Mouse (Mus musculus) frontal cortex, postnatal 14 days (tissue): Measurements from ENCODE around the gene Clstn3.
"Not testable (repeated sequence)": the region's sequence is repeated elsewhere in the genome, so short reads cannot be mapped to it uniquely, and the experiment has no call there.

Source experiments
- DNase-seq, 2 experiments: peaks; one replicate each; pipeline ENCODE4 v3.0.0; 2022; ENCODE audit warnings: low spot score in 2 of 2

Clstn3 gene

DNA sequence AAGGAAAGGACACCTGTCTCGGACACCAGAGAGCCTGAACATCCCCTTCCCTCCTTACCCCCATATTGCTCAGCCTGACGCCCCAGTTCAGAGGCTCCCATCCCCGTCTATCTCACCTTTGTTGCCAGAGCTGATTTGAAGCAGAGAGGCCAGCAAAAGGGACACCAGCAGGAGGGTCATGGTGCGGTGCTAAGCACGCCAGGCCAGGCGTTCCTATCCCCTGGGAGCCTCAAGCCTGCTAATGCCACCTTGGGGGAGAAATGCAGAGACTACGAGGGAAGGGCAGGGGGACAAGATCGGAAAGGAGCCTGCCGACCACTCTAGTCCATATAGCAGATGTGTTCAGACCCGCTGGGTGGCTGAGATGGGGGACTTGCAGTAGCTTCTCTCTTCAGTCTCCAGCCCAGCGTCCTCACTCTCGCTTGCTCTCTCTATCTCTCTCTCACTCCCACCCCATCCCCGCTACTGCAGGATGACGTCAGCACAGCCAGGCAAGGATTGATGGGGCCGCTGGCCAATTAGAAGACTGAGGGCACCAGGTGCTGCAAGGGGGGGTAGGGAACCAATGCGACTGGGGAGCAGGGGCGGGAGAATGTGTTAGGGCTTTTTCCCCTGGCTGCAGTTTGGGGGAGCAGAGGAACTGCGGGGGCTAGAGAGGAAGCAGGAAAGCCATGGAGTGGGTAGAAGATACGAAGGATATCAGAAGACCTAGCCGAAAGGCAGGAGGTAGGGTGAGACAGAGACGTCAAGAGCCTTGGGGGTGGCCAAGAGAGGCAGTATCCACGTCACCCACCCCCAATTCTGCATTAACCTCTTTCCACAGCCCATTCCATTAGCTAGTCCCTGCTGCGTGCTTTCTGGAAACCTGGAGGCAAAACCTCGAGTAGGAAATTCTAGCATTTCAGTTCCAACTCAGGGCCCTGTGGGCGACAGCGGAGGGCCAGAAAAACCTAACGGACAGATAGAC is at the start of gene Clstn3:
TSS of gene Clstn3 (minus strand) at position 490 of the 967 bp plus-strand sequence.
- peak; percentile 90 to 91 for DNase-seq

DNA sequence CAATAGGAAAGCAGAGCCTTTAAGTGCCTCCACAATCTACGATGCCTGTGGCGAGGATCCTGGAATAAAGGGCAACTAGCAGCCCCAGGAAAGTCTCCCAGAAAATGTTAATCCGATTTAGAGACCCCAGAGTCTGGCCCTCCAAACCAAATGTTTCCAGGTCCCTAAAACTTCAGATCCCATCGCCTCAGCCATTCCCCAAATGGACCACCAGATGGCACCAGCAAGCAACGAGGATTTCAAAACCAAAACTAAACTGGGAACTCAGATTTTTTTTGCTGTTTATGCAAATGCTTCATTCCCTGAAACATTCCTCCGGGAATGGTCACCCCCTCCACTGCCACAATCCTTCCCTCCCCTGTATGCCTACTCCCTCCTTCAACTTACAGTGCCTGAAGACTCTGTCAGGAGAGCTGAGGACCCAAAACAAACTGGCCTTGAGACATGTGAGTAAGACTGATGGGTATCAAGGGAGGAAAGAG is 47.8 kb upstream of the Clstn3 start, which contains the start of gene C1ra:
TSS of gene C1ra (plus strand) at position 51 of the 482 bp plus-strand sequence.
- DNase-seq, result peak in 1 of 2 experiments; percentile 55

DNA sequence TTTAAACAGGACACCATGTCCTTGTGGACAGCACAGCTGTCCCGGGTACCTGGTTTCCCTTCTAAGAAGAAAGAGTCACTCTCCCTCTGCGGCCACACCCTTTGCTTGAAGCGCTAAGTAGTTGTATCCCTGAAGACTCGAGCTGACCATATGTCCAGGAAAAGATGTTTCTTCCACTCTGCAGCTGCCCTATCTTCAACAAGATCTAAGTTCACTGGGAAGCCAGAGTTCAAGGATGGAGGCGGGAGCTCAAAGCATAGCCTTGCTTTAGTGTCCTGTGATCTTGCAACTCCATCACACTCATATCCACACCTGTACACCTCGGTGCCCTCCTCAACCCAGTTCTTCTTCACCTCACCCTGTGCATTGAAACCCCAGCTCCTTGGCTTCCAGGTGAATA is 47.3 kb upstream of the Clstn3 start:
- no peak for DNase-seq

DNA sequence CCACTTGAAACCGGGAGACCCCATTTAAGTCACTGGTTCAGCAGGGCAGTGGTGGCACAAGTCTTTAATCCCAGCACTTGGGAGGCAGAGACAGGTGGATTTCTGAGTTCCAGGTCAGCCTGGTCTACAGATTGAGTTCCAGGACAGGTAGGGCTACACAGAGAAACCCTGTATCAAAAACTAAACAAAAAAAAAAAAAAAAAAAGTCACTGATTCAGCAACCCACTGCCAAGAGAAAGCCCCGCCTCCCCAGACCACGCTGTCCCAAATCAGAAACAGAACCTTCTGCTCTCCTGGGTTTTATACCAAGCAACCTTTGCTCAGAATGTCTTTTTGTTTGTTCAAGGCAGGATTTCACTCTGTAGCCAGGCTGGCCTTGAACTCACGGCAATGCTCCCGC is 44.6 kb upstream of the Clstn3 start:
- not testable (repeated sequence) for DNase-seq

DNA sequence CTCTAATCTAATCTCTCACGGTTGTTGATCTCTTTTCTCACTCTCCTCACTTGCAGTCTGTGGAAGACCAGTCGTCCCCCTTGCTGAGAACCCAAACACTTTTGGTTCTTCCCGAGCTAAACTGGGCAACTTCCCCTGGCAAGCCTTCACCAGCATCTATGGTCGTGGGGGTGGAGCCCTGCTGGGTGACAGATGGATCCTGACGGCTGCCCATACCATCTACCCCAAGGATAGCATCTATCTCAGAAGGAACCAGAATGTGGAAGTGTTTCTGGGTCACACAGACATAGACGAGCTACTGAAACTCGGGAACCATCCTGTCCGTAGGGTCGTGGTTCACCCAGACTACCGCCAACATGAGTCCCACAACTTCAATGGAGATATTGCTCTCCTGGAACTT is 43.7 kb upstream of the Clstn3 start:
- no peak for DNase-seq

DNA sequence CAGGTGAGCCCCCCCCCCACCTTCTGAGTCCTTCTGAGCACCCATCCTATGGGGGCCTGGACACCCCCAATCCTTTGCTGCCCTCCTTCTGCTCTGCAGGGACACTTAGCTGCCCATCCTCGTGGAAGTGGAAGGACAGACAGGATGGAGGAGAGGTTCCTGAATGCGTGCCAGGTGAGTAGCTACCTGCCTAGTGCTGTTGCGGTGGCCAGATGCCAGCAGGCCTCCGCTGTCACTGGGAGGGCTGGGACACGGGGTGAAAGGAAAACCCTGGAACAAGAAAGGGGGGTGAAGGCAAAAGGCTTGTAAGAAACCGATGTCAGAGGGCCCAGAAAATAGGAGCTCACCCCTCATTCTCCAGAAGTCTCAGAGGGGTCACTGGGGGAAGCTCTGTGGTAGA is 42.4 kb upstream of the Clstn3 start:
- DNase-seq, result no peak

DNA sequence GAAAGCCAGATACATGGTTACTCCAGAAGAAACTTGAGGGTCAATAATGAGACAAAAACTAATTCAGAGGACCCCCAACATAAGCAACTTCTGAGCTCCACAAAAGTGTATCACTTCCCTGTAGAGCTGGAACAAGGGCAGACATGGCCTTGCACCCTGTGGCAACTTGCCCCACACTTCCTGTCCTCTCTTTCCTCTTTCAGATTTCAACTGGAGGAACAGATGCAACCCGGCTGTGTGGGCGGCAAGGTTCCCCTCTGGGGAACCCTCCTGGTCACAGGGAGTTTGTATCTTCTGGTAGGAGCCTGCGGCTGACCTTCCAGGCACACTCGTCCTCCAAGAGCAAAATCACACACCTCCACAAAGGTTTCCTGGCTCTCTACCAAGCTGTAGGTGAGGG is 40.4 kb upstream of the Clstn3 start:
- no peak for DNase-seq

DNA sequence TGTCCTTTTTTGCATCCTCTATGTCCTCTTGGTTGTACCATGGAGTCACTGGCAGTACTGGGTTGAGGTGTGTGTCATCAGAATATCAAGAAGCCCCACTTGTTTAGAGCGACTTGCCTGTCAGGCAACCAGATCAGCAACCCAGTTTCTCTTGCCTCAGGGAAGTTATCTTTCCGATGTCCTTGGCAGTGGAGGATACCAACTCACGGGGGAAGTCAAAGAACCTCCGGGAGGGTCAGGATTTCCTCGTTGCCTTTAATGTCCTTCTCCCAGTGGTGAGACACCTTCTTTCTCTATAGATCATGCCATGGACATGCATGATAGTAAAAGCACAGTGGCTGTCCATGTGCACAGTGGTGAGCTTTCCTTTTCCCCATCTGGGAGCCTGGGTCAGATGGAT is 37.4 kb upstream of the Clstn3 start:
- DNase-seq, result no peak

DNA sequence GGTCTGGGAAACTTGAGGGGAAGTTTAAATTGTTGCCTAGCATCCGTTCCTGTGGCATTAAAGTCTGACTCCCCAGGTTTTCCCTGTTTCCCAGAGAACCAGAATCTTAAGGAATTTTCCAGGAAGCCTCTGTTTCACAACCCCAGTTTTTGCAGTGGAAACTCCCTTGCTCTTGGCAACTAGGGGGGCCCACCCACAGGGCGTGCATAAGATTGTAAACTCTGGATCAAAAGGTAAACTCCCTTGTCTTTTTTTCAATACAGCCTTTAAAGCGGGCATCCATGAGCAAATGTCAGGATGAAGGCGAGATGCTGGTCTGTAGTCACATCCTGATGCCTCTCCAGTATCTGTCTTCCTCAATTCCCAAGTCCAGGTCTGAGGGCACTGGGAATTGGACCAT is 36.9 kb upstream of the Clstn3 start:
- no peak for DNase-seq

DNA sequence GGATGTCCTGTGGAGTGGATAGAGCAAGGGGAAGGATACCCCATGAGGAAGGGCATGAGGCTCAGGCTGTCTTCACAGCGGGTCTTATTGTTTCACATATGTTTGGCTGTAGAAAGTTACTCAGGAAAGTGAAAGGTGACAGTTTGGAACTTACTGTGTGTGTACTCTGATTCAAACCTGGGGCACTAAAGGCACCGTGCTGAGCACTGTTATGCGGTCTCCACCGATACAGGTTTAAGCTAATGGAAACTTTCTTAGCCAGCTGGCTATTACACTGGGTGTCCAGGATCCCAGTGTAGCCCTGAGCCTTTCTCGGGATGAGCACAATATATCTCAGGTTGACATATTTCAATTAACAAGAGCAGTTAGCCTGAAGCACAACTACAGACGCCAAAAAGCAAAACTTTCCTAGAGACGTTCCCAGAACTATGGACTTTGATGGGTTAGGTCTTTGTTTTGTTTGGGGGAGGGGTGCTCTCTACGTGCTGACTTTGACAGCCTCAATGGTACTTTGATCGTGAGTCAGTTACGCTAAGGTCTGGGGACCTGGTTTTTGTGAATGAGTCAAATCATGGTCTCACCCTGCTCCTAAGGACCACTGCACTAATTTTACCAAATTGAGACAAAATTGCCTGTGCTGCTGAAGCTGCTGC is 35.4 kb upstream of the Clstn3 start:
- no peak for DNase-seq

DNA sequence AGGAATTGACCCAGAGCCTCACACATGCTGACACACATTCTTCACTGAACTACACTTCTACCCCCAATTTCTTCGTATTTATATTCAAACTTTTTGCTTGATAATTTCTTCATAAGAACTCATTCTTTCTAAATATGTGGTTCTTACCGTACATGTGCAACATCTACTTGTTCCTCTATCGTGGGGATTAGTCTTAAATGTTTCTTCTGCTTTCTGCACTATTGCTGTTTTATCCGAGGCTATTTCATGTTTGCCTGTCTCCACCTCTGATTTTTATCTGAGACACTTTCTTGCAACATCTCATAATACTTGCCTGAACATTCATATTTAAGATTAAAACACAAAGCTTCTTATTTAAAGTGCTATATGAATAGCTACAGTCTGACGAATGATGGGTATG is 31.5 kb upstream of the Clstn3 start:
- DNase-seq, result no peak

DNA sequence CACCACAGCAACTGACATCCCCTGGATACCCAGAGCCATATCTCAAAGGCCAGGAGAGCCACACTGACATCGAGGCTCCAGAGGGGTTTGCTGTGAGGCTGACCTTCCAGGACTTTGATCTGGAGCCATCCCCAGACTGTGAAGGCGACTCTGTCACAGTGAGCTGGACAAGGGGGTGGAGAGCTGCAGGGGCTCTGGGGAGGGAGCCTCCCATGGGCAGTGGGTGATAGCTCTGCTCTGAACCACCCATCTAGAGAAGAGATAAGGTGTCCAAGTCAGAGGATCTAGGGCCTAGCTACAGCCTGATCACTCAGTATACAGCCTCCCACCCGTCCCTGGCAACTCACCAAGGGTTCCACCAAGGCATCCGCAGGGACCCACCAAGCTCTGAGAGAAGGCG is 29.3 kb upstream of the Clstn3 start:
- DNase-seq, result no peak

DNA sequence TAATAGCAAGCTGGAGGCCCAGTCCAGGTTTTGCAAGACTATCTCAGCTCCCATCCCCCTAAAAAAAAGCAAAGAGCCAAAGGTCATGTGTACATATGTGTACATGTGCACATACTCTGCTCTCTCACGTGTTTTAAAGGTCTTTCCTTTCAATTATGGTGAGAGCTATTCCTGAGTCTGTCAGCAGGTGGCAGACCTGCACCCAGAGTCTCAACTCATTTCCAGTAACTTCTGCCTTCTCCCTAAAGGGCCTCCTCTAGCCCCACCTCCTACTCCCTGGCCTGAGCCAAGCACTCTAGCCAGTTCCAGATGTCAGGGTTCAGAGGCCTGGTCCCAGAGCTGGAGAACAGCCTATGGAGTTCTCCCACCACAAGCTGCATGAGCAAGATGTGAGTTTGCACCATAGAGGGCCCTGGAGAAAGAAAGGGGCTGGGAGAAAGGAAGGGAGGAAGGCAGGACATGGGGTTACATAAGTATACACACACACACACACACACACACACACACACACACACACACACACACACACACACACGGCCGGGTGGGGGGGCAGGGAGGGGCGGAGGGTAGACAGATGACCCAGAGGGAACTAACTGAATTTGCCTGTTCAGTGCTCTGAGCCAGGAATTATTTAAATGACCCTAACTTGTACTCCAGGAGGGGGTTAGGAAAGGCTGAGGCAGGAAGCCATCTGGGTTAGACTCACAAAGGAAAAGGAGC is 28.4 kb upstream of the Clstn3 start, which contains the start of gene C1rl:
TSS of gene C1rl (plus strand) at position 272 of the 720 bp plus-strand sequence.
- DNase-seq, result peak; percentile 31 to 69

DNA sequence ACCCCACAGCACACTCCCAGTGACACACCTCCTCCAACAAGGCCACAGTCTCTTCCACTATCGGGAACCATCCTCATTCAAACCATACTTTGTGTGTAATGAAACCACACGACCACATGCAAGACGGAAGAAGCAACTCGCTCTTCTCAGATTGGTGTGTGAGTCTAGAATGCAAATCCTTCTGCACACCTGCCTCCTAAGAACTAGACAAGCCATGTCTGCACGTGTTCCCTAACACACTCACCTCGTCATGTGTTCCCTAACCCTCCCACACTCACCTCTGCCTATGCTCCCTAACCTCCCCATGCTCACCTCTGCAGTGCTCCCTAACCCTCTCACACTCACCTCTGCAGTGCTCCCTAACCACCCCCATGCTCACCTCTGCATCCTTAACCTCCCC is 26.8 kb upstream of the Clstn3 start:
- no peak for DNase-seq

DNA sequence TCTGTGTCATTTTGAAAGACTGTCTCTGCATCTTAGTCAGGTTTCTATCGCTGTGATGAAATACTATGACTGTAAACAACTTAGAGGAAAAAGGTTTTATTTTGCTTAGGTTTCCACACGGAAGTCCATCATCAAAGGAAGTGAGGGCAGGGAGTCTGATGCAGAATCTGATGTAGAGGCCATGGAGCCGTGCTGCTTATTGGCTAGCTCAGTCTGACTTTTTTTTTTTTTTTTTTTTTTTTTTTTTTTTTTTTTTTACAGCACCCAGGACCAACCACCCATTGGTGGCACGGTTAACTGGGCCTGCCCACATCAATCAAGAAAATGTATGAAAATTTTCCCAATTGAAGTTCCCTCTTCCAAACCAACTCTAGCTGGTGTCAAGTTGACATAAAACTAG is 24.4 kb upstream of the Clstn3 start:
- no peak for DNase-seq

DNA sequence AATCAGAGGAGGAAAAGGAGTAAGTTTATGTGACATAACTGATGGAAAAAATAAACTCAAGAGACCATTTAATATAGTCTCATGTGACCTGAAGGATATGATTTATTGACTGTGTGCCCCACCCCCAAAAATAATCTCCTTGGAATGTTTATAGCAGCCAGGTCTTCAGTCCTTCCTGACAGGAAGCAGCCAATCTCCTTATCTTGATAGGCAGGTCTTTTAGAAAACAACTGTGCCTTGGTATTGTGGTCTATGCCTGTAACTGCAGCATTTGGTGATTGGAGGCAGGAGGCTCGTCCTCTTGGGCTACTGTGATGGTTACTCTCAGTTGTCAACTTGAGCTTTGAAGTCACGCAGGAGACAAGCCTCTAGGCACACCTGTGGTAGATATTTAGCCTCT is 22.9 kb upstream of the Clstn3 start:
- no peak for DNase-seq

DNA sequence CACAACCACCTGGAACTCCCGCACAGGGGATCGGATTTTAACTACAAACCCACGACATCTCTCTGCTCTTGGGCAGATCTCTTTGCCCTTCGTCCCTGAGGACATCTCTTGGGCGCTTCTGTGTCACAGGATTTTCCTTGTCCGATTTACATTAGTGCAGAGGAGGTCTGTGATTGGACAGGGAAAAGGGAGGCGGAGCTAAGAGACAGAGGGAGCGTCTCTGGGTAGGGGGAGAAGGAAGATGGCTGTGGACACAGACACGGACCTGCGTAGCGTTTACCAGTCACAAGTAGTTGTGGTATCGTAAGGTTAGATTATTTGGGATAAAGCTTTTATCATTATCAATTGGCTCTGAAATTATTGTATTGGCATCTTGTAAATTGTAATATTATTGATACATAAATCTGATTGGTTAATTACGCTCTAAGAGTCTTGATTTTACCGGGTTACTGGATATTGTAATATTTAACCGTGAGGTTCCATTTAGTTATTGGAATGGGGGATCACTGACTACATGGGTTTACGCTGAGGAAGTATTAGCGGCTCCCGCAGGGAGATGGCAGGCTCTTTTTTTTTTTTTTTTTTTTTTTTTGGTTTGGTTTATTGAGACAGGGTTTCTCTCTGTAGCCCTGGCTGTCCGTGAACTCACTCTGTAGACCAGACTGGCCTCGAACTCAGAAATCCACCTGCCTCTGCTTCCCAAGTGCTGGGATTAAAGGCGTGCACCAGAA is 21.0 kb upstream of the Clstn3 start:
- DNase-seq, result no peak

DNA sequence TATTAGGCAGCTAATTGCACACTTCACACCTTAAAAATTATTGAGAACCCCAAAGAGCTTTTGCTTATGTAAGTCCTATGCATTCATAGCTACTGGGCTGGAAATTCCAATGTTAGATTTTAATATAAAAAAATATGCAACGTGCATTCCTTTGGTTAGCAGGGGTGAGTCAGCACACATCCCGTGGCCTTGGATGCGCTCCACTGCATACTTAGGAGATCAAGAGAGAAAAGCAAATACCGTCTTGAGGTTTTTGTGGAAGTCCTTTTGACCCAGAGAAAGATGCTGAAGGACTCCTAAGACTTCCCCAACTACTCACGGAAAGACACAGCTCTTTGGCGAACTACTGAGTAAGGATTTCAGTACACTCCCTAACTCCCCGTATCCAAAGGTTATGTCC is 20.3 kb upstream of the Clstn3 start:
- no peak for DNase-seq

DNA sequence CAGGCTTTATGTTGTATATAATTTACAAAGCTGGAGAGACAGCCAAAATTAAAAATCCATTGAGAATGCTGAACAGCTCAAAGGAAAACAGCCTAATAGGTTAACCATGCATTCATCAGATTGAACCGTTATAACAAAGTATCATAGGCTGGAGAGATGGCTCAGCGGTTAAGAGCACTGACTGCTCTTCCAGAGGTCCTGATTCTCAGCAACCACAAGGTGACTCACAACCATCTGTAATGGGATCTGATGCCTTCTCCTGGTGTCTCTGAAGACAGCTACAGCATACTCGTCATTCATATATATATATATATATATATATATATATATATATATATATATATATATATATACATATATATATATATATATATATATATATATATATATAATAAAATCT is 19.2 kb upstream of the Clstn3 start:
- not testable (repeated sequence) for DNase-seq

DNA sequence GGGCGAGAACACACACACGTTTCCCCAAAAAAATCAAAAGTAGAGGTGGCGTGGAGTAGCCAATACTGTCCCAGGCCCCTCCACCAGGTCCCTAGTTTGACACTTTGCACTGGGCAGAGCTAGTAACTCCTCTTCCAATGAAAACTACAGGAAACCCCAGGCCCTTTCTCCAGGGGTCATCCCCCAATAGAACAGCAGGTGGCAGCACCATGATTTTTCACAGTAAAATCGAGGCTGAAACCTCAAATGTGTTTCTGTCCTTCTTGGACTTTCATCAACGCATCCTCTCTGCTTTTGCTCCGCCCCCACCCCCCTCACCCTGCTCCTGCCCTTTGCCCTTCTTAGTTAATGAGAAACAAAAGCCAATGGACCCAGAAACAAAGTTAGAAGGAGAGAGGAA is 17.0 kb upstream of the Clstn3 start:
- DNase-seq, result peak in 1 of 2 experiments; percentile 53

DNA sequence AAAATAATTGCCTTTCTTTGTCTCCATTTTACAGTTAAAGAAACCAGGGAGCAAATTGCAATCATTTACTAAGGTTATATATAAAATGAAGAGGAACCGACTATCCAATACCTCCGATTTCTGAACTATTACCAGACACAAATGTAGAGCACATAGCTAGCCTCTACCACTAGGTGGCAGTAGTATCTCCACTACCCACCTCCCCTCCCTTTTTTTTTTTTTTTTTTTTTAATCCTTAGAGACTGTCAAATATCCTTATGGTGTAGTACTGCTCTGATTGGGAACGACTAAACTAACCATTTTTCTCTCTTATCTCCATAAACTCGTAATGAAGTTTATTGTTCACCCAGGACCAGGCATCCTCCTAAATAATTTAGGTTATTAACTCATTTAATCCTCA is 15.7 kb upstream of the Clstn3 start:
- no peak for DNase-seq

DNA sequence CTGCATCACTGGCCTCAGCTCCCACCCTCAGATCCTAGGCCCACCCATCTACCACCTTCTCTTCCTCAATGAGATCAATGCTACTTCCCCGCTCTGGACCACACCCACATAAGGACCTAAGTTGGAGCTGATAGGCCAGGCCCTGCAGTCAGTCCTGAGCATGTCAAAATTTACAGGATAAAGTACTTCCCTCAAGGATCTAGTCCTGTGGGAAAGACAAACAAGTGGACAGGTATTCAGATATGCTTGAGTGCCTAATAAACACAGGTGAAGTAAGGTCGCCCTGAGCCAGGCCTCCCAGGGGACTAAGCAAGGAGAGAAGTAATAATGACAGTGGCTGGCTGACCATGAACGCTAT is 15.0 kb upstream of the Clstn3 start:
- DNase-seq, result no peak
